Mouse (Mus musculus): ENCODE measurements around the gene Agap1.

Agap1 gene

DNA sequence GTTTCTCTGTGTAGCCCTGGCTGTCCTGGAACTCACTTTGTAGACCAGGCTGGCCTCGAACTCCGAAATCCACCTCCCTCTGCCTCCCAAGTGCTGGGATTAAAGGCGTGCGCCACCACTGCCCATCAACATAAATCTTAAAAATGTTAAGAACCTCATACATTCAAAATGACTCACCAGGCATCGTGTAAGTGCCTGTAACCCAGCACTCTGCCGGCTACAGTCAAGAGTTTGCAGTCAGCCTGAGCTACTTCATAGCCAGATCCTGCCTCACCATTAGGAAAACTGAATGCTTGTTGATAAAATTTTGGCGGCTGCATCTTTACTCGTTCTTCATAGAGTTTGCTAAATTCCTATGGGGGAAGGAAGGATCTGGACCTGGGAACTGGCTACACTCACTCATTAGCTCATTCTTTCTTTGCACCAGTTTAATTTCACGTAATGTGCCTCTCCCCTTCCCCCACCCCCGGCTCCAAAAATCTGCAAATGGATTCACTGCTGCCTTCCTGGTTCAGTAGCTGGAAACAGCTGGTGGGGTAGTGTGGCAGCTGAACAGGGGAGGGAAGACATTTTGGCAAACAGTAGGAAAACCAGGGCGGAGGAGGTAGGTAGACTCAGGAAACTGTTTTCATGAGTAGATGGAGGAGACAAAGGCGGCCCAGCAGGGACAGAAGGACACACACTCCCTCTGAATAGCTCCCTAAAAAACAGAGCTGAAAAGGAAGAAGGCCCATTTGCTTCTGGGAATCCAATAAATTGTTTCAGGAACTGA lies 415.7 kb downstream of the Agap1 start:
- DNase-seq: no peak

DNA sequence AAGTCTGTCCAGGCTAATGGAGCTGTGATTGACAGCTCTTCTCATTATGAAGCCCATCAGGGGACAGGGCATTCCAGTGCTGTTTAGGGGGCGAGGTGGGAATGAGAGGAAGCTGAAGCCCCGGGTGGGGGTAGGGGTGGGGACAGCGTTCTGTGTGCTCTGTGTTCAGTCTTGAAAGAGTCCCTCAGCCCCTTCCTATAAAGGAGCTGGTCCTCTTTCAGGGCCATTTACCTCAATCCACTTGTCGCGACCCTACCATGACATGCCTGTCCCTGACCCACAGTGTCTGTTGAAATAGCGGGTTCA lies 416.3 kb downstream of the Agap1 start:
- DNase-seq: no peak

DNA sequence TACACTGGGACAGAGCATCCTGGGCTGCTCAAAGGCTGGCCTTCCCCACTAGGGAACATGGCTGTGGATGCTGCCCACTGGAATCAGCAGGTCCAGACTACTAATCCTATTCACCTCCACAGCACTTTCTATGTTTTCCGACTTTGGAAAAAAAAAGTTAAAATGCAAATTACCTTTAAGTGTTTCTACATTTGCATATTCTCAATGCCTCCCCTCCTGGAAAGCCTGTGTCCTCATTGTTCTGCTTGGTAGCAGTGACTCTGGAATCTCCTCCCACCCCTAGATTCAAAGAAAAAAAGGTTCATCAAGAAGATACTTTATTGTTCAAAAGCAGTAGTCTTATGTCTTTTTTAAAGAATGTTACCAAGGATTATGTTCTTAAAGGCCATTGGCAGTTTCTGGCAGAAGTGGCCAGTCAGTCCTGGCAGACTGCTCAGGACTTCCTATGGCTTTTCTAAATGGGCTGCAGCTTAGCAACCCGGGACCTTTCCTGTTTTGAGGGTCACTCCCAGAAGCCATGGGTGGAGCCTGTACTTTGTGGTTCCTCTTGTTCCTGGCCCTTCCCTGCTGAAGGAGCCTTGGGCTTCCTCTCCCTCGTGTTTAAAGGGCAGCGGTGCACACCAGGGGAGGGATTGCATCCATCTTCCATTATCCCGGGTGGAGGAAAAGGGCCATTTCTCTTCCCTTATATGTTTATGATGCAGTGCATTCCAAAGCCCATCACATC lies 421.9 kb downstream of the Agap1 start:
- no peak for DNase-seq

DNA sequence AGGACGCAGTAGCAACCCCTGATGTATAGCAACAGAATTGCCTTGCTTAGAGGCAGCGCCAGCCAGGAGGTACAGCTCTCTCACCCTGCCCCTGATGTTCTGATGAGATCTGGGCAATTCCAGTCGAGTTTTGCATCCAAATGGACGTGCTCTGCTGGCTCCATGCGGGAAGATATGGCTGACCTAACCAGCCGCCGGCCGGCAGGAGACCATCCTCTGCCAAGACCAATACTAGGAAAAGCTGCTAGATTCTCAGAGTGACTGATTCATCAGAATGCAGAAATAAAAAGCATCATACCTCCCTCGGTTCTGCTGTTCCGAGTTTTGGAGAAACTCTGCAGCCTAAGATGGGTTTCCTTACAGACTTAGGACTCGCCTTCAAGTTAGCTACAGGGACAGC lies 423.9 kb downstream of the Agap1 start:
- DNase-seq: peak; percentile 26

DNA sequence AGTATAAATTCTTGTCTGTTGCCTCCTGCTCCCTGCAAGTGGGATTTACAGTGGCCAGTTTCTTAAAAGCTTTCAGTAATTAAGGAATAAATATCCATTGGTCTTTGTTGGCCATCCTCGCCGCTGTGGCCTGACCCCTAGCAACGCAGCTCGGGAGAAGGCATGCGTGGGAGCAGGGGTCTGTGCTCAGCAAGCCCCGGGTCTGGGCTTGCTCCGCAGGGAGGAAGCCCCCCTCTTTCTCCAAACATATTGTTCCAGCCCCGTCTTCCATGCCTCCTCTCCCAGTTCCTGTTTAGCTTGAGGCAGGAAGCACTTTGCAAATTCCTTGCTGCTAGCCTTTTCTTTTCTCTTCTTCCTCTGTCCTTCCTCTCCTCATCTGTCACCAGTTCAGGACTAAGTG lies 425.6 kb downstream of the Agap1 start:
- no peak for DNase-seq

DNA sequence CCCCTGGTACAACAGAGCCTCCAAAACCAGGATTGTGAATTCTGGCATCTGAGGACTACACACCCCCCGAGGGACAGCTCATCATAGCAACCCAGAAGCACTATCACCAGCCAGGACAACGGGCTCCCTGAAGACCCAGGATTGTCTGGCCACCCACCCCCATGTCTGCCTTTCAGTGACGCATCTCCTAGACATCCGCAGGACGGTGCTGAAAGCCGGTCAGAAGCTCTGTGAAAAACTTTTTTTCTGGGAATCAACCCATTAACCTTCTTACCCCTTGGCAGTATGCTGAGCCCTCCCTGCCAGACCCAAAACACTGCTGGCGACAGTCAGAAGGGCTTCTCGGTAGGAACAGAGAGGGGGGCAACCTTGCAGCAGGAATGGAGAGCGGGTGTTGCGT lies 426.2 kb downstream of the Agap1 start:
- no peak for DNase-seq

DNA sequence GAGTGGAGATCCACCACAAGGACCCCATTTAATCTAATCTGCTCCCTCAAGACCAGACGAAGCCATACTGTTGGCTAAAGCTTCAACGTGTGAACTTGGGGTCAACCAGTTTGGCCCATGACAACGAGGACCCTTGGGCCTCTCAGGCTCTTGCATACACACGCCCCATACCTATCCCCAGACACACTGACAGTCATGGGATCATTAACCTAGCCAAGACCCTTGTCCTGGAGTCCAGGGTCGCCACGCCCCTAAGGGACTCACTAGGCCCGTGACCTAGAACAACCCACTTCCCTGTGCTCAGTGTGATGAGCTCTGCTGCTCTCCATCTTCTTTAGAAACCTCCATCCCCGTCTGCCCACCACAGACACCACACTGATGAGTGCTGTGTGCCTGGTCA lies 429.7 kb downstream of the Agap1 start:
- no peak for DNase-seq

DNA sequence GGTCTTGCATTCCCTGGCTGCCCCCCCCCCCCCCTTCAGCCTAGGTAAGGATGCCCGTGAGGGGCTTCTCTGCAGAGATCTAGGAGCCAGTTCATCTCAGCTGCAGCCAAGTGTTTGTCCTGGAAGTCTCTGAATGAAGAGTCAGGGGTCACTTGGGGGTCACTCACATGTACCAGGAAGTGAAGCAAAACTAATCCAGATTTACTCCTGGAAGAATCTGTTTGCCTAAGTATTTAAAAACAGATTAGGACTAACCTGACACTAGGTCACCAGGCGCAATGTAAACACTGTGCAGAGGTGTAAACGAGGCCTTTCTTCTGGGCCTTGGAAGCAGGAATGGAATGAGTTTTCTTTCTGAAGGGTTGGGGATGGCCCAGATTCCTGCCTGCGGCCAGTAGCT lies 431.1 kb downstream of the Agap1 start:
- DNase-seq: no peak

DNA sequence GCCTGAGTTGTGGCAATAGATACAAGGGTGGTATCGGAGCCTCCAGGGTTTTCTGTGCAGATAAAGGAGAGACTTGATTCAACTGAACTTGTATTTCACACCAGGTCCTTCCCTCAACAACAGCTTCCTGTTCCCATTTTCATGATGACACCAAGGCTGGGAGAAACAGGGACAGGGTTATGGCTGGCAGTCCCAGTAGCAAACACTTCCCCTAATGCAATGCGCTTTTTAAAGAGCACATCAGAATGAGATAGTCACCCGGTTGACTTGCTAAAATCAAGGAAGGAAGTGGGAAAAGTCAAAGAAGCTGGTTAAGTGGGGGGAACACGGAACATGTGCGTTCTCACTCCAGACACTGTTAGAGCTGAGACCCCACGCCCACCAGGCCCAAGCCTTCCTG lies 436.8 kb downstream of the Agap1 start:
- no peak for DNase-seq

DNA sequence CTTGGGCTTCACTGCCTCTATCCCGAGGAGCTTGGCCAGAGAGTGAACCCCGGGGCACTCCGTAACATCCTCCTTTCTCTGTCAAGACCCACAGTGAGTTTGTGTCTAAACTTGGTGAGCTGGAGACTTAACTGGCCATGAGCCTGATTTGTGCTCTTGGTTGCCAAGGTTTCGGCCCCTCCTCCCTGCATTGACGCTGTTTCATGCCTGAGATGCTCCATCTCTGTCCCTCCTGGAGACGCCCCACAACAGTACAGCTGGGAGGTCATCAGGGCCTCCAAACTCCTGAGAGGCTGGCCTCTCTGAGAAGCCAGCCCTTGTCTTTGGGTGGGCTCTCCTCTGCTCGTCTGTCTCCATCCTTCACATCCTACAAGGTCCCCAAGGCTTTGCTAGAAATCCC lies 437.7 kb downstream of the Agap1 start:
- DNase-seq: no peak

DNA sequence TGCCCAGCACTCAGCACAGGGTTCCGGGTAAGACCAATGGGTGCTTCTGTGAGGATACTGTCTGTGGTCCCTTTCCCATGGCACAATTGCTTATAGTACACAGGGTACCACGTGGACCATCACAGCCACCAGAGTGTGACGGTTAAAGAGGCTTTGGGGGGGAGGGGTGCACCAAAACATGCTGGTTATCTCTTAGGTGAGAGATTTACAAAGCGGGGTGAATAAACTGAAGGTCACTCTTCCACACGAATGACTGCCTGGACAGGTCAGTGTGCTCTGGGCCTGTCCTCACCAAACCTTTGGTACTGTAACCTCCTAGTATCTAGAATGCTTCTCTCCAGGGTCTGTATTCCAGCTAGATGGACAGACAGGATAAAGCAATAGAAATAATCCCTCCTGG lies 441.2 kb downstream of the Agap1 start:
- DNase-seq: no peak

DNA sequence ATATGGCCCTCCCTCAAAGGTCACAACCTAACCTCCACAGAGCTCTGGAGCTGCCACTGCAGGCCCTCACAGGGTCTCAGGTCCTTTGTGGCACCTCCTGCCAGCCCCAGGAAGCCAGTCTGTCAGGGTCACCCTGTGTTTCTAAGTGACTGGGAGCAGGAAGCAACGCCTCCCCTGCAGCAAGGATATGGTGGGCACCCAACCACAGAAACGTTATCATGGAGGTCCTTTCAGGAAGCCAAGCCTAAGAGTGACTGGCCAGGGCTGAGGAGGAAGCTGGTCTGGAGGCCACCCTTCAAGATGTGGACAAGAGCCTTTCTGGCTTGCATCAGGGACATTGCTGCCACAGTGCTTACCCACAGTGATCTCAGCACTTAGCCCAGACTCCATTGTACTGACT lies 444.4 kb downstream of the Agap1 start:
- no peak for DNase-seq

DNA sequence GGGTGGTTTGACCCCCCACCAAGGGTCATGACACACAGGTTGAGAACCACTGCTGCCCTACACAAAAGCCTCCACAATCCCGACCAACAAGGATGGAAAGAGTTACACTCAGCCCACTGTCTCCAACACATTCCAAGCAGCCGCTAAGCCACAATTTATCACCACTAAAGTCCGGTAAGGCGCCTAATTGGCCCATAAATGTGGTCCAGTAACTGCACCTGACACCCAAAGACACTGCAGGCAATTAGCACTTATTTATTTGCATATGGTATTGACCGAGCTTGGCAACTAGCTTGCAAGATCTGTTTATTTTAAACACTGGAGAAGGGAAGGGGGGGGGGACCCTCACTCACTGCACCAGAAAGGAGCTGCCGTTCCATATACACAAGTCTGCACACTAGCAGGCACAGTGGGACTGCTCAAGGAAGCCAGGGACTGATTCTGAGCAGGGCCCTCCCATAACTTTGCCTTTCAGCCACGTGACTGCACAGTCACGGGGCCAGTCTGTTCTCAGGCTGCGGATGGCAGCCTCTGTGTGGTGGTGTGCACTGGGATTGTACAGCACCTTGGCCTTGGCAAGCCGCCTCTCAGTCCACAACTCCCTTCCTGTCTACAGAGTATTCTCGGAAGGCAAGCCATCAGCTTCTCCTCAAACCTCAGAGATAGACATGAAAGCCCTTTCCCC lies 445.3 kb downstream of the Agap1 start:
- no peak for DNase-seq

DNA sequence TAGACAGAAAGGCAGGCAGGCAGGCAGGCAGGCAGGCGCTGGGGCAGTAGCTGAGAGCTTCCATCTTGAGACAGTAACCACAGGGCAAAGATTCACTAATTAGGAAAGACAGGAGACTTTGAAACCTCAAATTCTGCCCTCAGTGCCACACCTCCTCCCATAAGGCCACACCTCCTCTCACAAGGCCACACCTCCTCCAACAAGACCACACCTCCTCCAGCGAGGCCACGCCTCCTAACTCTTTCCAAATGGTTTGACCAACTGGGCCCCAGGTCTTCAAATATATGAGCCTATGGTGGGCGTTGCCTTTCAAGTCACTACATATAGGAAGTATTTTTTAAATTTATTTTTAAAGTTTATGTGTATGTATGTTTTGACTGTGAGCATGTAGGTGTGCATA lies 446.8 kb downstream of the Agap1 start:
- no peak for DNase-seq

DNA sequence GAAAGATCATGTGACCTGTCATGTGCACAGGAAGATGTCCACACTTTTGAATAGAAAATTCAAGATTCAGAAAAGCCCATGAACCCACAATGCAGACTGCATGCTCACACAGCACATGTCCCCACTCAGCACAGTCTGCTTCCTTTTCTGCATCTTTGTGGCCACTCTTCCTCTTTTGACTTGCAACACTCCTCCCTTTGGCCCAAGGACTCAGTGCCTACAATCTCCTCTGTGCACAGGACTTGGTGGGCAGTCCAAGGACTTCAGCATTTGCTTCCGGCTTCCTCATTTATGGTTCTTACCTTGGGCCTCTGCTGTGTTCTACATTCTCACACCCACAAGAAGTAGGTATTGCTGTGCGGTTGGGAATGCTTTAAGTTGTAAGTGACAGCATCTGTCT lies 447.6 kb downstream of the Agap1 start:
- DNase-seq: no peak

DNA sequence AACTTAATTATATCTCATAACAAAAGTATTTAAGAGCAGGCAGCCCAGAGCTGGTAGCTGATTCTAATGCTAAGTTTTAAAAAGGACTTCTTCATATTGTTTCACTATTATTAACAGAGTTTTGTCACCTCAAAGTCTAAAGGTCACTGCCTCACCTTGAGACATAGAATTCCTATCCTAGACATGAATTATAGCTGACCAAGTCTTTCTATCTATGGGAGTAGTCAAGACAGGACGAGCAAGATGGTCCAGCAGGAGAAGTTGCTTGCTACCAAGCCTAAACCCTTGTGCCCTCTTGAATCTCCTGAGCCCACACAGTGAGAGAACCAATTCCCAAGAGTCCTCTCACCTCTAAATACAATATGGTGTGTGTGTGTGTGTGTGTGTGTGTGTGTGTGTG lies 448.0 kb downstream of the Agap1 start:
- no peak for DNase-seq

DNA sequence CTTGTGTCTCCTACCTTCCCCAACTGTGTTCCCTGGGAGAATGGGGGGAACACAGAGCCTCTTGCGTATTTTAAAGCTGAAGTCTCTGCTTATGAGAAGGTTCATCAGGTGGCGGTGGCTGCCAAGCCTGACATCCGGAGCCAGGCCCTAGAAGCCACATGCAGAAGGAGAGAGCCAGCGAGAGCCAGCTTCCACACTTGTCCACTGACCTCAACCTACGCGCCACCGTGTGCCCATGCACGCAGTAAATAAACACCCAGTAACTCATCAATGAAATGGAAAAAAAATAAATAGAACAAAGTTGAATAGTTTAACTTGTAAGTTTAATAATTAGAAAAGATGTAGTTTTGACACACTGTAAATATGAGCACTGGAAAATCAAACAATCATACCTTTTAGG lies 455.2 kb downstream of the Agap1 start:
- DNase-seq: no peak

DNA sequence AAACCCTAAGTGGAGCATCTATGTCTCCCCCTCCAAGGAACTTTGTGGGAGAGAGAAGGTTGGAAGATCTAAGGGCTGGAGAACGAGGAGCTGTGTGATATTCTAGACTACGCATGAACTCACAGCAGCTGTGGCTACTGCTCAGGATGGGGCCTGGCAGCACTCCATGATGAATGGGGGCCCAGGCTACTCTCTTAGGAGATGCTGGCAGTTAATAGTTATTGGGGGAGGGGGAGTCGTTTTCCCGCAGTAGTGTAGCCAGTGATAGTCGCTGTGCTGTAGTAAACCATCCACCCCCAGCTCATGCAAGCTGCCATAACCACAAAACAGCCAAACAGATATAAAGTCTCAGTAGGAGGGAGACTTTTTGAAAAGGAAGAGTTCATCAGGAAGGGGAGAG lies 457.8 kb downstream of the Agap1 start:
- DNase-seq: no peak

DNA sequence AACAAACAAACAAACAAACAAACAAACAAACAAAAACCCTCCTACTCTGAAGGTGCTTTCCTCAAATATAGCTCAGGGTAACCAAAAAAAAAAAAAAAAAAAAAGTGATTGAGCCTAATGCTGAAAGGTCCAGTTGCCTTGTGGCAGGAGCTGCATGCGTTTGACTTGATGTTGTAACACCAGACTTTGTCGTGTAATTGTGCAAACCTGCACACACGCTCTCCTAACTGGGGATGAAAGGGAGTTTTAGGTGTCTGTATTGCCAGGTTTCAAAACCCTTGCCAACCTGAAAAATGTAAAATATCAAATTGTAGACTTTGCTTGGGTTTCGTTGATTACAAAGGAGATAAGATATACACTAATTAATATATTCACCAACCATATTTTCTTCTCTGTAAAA lies 459.0 kb downstream of the Agap1 start:
- DNase-seq: no peak

DNA sequence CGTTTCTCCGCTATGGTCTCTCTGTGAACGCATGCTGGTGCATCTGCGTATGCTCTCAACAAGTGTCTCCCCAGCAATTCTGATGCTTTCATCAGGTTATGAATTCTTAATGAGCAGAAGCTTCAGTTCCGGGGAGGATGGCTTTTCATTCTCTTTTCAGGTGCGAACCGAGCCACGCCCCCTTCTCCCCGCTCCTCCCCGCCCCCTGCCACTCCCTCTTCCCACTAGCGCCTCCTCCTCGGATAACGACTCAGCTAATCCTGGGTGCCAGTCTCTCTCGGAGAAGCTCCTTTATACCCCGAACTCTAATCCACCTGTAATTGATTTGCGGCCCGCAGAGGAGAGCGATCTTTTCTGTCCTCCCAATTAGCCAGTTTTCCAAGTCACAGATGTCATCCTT lies 463.5 kb downstream of the Agap1 start:
- no peak for DNase-seq

DNA sequence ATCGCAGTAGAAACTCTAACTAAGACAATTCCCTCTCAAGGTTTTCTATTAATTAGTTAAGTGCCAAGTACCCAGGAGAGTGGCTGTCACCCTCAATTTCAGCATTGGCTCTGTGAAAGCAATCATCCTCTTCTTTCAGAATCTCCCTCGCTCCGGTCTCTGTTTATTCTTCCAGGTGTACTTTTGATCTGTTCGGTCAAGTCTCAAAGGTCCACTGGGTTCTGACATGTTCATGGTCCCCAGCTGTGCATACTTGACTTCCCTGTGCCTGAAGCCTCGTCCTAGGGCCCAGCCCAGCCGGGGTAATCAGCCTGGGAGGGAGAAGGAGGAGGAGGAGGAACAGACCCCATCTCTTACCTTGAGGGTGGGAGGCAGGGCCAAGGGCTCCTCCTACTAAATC lies 464.6 kb downstream of the Agap1 start:
- DNase-seq: no peak

DNA sequence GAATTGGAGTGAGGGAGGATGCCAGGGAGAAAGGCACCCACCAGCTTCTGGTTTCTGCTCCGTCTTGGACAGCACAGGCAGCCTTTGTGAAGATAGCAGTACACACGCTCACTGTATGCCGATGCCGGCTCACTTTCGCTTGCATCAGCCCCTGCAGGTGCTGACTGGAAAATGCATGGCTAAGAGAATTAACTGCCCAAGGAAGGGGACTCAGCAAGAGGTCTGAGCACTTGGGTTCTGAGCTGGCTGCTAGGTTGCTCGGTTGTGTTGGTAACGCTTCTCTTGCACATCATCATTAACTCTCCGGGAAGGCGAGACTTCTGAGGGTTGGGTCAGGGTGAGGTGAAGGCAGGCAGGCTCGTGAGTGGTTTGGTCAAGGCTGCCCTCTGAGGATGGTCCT lies 467.2 kb downstream of the Agap1 start:
- no peak for DNase-seq

DNA sequence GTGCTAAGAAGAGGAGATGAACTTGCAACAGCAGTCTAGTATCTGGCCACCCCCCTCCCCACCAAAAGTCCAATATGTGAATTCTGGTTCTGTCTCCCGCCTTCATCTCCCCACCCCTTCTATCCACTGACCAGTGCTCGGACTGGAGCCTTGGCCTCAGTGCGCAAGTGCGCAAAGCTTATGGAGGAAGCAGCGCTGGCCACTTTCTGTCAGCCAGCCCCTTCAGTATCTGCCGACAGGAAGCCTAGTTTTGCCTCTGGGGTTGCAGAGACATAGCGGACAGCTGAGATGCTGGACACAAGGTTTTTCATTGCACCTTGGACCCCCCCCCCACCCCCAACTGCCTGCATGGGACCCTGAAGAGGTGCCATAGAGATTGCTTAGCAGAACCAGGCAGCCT lies 467.7 kb downstream of the Agap1 start:
- no peak for DNase-seq

DNA sequence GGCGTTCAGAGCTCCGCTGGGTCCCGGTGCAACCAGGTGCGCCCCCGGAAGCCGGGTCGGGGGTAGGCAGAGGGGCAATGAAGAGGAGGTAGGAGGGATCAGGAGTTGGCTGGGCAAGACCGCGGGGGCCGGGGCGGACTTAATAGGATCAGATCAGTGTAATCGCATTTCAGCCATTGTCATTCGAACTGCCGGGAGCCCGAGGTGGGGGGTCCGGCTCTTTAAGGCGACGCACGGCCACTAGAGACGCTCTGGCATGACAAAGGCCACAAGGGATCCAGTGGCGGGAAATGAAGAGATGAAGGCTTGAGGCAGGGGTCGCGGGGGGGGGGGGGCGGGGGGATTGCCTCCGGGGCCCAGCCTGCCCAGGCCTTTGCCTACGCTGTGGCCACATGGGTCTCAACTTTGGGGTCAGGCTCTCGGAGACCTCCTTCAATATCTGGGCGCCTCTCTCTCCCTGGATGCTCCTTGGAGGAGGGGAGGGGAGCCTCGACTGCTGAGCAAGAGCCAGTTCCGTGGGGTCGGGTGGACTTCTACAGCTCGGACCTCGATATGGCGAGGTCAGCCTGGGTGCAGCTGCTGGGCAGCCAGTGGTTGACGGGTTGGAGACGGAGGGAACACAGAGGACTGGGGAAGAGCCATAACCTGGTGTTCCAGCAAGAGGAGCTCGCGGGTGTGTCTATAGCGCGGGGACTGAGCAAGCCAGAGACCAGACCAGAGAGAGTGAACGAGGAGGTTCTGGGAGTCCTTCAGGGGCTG lies 468.5 kb downstream of the Agap1 start:
- DNase-seq: no peak
